Mouse (Mus musculus) cerebellum, adult 2 months (tissue): ENCODE measurements around the gene Agap1.

Experiments
- CTCF ChIP-seq: fragments of 200-500 bp; IDR thresholded peaks from 2 replicates; pipeline ENCODE4 v1.5.1; 2011; ENCODE audit warnings: low read depth, mild to moderate bottlenecking, control low read depth, low read length, moderate library complexity, borderline replicate concordance; ENCODE audit not compliant: insufficient read depth
- POLR2A ChIP-seq: fragments of 200-500 bp; IDR thresholded peaks from 2 replicates; pipeline ENCODE4 v1.6.1; 2011; ENCODE audit warnings: low read length, control low read depth, borderline replicate concordance; ENCODE audit not compliant: insufficient read depth

GRCm38 (mm10) chr1:89730589-89731195 lies 276.1 kb downstream of the Agap1 start:
- no peak for TF ChIP-seq CTCF
- no peak for TF ChIP-seq POLR2A
